Mouse (Mus musculus) left cerebral cortex, postnatal 36 days (tissue): Measurements from ENCODE around the gene Fastkd1. TPM values are rescaled to one million over a fixed set of nuclear protein-coding genes. Genes with fewer than 3 reads are reported as not detected.
"Not testable (repeated sequence)": the region's sequence is repeated elsewhere in the genome, so short reads cannot be mapped to it uniquely, and the experiment has no call there.

Experiments
- DNase-seq, 2 experiments: peaks; one replicate each; pipeline ENCODE4 v3.0.0; 2021 to 2022; ENCODE audit warnings: low spot score in 2 of 2, mixed read lengths in 1 of 2
- intact Hi-C: fragments of 180-260 bp; cut with DNase I; formaldehyde crosslinking; loops from one replicate; pipeline ENCODE4 v1.15.1; 2025
- total RNA-seq, 2 experiments: library from RNA; stranded (reverse); gene quantifications; 2 replicates each; pipeline ENCODE4 v1.2.3; 2021

Fastkd1 gene
- total RNA-seq, 2 experiments from 2014 or later: 14.9 to 15.5 TPM

GRCm38 (mm10) chr2:69676713-69677112 lies 36.6 kb downstream of the Fastkd1 start:
- intact Hi-C loops: no loop called here
- no peak for DNase-seq

- DNase-seq: no peak
- intact Hi-C loops: no loop called here
Measured at GRCm38 (mm10) chr2:69675266-69675665, 38.0 kb downstream of the Fastkd1 start.

DNA sequence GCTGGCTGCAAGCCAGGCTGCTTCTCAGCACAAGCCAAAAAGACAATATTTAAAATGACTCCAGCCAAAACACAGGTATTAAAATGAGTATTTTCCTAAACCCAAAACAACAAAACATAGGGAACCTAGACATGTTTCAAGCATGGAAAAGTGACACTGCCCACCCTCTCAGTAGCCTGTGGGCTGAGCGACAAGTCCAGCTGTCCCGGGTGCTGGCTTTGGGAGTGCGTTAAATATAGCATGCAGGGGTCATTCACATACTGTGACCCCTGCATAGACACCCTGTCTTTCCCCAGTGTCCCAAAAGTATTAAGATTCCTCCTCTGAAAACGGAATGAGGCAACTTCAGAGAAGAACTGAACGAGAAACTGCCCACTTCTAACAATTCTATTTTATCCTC lies 39.6 kb downstream of the Fastkd1 start:
- no peak for DNase-seq
- intact Hi-C loops: no loop called here

GRCm38 (mm10) chr2:69669853-69670252 lies 43.5 kb downstream of the Fastkd1 start, which contains the start of gene Klhl41:
Klhl41 (plus strand) TSS chr2:69670120.
- DNase-seq: no peak
- intact Hi-C loops: no loop called here

GRCm38 (mm10) chr2:69668414-69668813 lies 44.9 kb downstream of the Fastkd1 start:
- intact Hi-C loops: no loop called here
- DNase-seq: no peak

- no peak for DNase-seq
- intact Hi-C loops: no loop called here
Measured at GRCm38 (mm10) chr2:69667656-69668055, 45.7 kb downstream of the Fastkd1 start.

DNA sequence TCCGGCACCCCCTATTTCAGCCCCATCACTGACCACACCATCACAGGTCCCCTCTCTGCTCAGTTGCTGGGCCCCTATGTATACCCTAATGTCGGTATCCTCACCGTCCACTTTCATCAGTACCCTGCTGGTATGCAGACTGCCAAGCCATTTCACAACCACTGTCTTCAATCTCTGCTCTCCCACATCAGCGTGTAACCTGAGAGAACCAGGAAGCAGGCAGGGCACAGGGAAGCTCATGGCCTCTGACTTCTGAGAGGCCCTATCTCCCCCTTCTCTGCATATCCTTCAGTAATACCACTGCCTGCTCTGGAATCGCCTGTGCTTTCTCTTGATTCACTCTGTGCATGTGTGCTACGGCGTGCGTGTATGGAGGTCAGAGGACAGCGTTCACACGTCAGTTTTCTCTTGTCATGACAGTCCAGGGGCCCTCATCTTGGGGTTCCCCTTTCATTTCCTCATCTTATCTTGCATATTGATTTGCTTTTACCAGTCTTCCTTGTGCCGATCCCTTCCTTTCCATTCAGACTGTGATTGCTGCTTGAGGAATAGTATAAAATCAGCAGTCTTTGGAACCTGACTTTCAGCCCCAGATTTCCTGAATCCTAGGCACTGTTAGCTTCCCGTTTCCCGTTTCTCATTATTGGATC lies 49.4 kb downstream of the Fastkd1 start:
- intact Hi-C loops: no loop called here
- no peak for DNase-seq

DNA sequence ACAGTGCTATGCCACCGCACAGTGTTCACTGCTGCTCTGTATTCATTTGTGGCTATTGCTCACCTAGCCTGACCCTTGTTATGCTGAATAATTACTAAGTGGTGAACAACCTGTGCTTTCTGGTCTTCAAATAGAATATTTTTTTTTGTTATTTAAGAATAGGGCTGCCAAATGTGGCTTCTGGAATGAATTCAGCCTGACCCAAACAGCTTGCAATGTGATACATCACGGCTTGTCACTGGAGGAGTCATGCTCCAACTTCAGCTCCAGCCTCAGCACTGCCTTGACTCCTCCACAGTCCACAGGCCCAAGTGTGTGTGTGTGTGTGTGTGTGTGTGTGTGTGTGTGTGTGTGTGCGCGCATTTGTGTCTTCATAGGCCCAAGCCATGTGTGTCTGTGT lies 54.0 kb downstream of the Fastkd1 start:
- intact Hi-C loops: no loop called here

DNA sequence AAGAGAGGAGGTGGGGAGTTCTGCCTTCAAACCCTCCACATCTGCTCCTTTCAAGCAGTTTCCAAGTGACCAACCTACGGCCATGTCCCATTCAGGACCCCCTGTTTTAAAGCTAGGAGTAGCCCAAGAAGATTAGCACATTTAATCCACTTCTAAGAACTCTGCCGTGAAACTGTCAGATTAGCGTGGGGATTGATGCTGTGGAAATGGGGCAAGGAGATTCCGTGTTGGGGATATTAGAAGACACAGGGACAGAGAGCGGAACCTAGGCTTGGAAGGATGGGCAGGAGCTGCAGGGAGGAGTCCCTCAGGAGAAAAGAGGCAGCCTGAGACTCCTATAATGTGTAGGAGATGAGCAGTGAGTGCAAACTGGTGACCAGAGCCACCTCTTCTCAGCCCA lies 63.6 kb downstream of the Fastkd1 start:
- intact Hi-C loops: no loop called here
- DNase-seq: no peak

More for the DNA sequence above, 54.0 kb downstream of the Fastkd1 start:
- DNase-seq: no peak

DNA sequence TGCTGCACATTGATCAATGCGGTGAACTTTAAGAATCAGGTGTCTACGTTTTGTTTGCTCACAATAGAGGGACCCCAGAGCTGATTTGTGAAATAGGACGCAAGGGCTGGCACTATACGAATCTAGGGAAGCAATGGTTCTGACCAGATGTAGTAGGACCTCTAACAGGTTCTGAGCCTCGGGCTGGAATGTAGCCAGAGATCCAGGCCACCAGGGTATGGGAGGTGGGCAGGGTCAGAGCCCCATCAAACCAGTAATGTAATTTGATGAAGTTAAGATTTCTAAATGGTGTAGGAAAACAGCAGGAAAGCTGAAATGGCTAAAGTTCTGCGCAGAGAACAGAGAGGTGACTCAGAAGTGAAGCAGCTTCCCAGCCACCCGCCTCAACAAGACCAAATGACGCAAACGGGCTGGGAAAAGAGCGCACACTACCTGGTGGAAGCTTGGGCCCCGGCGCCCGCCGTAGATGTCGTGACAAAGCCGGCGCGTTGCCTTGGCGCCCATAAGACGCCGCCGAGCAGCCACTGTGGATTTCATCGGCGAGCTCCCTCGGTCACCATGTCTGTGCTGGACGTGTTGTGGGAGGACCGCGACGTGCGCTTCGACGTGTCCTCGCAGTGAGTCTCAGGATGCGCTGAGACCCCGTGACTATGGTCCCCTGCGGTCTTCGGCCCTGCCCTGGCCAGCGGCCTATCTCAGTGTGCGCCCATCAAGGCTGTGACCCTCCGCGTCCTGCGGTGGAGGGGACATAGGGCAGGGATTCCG lies 66.4 kb downstream of the Fastkd1 start, which contains the start of gene Bbs5:
Bbs5 (plus strand) TSS at position 446 of the 765 bp plus-strand sequence.
- DNase-seq: peak; percentile 95 to 96
- intact Hi-C loops: no loop called here

GRCm38 (mm10) chr2:69644968-69645617 lies 68.2 kb downstream of the Fastkd1 start:
- intact Hi-C loops: no loop called here
- DNase-seq: no peak

DNA sequence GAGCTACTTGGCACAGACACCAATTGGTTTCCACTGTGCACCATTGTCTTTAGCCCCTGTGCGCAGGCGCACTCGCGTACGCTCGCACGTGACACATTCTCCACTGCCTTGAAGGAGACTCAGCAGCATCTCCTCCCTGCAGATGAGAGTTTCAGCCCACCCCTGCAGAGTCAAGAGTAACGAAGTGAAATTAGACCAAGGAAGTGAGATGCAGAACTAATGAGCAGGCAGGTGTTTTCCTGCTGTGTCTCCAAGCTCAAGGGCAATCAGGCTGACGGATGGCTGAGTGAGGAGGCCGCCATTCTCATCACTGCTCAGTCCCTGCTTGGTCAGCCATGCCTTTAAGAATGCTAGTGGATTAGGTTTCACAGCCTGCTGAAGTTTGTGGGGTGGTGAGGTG lies 73.2 kb downstream of the Fastkd1 start:
- no peak for DNase-seq
- intact Hi-C loops: no loop called here

GRCm38 (mm10) chr2:69637989-69638388 lies 75.3 kb downstream of the Fastkd1 start:
- DNase-seq, intact Hi-C loops: not testable (repeated sequence)

Other genes starting within 250 kb of the Fastkd1 start
- under 1 TPM in 1 of 2 experiments, not detected in 1; 0.09 TPM for gene Lrp2, start 127.5 kb downstream of the Fastkd1 start, total RNA-seq
- 10 to 100 TPM; 21.1 to 29.8 TPM for gene Bbs5, start 66.3 kb downstream of the Fastkd1 start, total RNA-seq
- under 1 TPM; 0.69 to 0.86 TPM for gene Klhl41, start 43.4 kb downstream of the Fastkd1 start, total RNA-seq
- 10 to 100 TPM; 51.2 to 67.6 TPM for gene Ppig, start 9.0 kb upstream of the Fastkd1 start, total RNA-seq
- gene Ccdc173, start 76.1 kb upstream of the Fastkd1 start, total RNA-seq: 1 to 10 TPM; 2.4 to 3.1 TPM
- gene Phospho2, start 76.1 kb upstream of the Fastkd1 start, total RNA-seq: 10 to 100 TPM; 20.3 to 24.5 TPM
- 10 to 100 TPM; 54.4 to 57.9 TPM for gene Klhl23, start 108.4 kb upstream of the Fastkd1 start, total RNA-seq
- 100 to 1,000 TPM; 111 to 126 TPM for gene Ssb, start 148.0 kb upstream of the Fastkd1 start, total RNA-seq
- 10 to 100 TPM; 11.4 to 12.8 TPM for gene Mettl5, start 172.1 kb upstream of the Fastkd1 start, total RNA-seq
- 100 to 1,000 TPM; 132 to 159 TPM for gene Ubr3, start 183.7 kb upstream of the Fastkd1 start, total RNA-seq